In genomic region chr4:83018111-83019105, GRCm38 (mm10) we compare ENCODE assay signal across 22 mouse cellular contexts. TPM values are rescaled to one million over a fixed set of nuclear protein-coding genes. Genes with fewer than 3 reads are reported as not detected.
DNase-seq lines count a peak whose midpoint lies in the region; ATAC-seq and TF ChIP-seq lines count a peak whose summit lies in the region.
"Had no signal": no experiment of that assay in that cellular context is flagged by ENCODE, and none has a peak within 500 bp of the region (broad histone marks: within the 10 kb centered on the region; RNA-seq: fewer than 3 reads in every experiment).

No protein-coding gene starts in this region.

- 0 out of 2 replicates have a peak, but pooled peaks have one; percentile 42 for TF ChIP-seq EP300 in lung, postnatal 0 days (IDR thresholded peaks at IDR 0.05)

- DNase-seq in embryo, embryonic 10 days (ENCODE audit: low spot score): peak; percentile 9
- DNase-seq in embryo, embryonic 11 days: no peak
- peak; percentile 5 for DNase-seq in hindbrain, postnatal 0 days (ENCODE audit: low spot score)
- DNase-seq in hindbrain, embryonic 11.5 days (ENCODE audit: low spot score): no peak
- peak; percentile 63 for DNase-seq in lung, postnatal 0 days (ENCODE audit: low spot score)
- no peak for DNase-seq in lung, adult 18-20 months
- DNase-seq: adrenal gland, adult 2 months; cerebellum, adult 11-12 months; cerebellum, postnatal 25 days; heart, postnatal 36 days; kidney, postnatal 36 days; midbrain, embryonic 14.5 days had no signal

- no peak for ATAC-seq in hindbrain, postnatal 0 days
- ATAC-seq in hindbrain, embryonic 11.5 days (ENCODE audit: low FRiP score): no peak
- no peak for ATAC-seq in lung, postnatal 0 days
- no peak for ATAC-seq in monocyte, adult 5-6 weeks (replicated peaks; ENCODE audit: insufficient number of reproducible peaks, low FRiP score, low TSS enrichment, poor library complexity, severe bottlenecking)
- ATAC-seq in frontal cortex, adult (ENCODE audit: low TSS enrichment): no peak
- ATAC-seq: CD4-positive, CD25-positive, alpha-beta regulatory T cell, adult 4 months had no signal

- no peak overlapping the region for H3K4me2 ChIP-seq in hindbrain, postnatal 0 days (ENCODE audit: low read depth, low read length)
- no peak overlapping the region for H3K4me2 ChIP-seq in hindbrain, embryonic 11.5 days (replicated peaks; ENCODE audit: low read depth, low read length)
- no peak overlapping the region for H3K4me2 ChIP-seq in lung, postnatal 0 days (replicated peaks; ENCODE audit: low read depth, low read length)
- H3K4me2 ChIP-seq: embryonic facial prominence, embryonic 12.5 days; heart, embryonic 13.5 days; liver, embryonic 15.5 days had no signal

- no peaks in the 10 kb centered on the region for H3K36me3 ChIP-seq in hindbrain, postnatal 0 days (ENCODE audit: insufficient read depth, low read length)
- H3K36me3 ChIP-seq in hindbrain, embryonic 11.5 days (ENCODE audit: control insufficient read depth, insufficient read depth, low read length): no peaks in the 10 kb centered on the region
- no peaks in the 10 kb centered on the region for H3K36me3 ChIP-seq in lung, postnatal 0 days (ENCODE audit: insufficient read depth, low read length)
- H3K36me3 ChIP-seq: liver, embryonic 15.5 days had no signal

- TF ChIP-seq CTCF in hindbrain, postnatal 0 days (IDR thresholded peaks at IDR 0.05; ENCODE audit: low read depth): no peak
- no peak for TF ChIP-seq CTCF in lung, postnatal 0 days (IDR thresholded peaks at IDR 0.05)

- H3K27me3 ChIP-seq in hindbrain, postnatal 0 days (ENCODE audit: insufficient read depth, low read length): no peaks in the 10 kb centered on the region
- no peaks in the 10 kb centered on the region for H3K27me3 ChIP-seq in hindbrain, embryonic 11.5 days (ENCODE audit: control insufficient read depth, insufficient read depth, low read length)
- H3K27me3 ChIP-seq in lung, postnatal 0 days (replicated peaks; ENCODE audit: insufficient read depth, low read length): no peaks in the 10 kb centered on the region
- H3K27me3 ChIP-seq: embryonic facial prominence, embryonic 12.5 days; heart, embryonic 13.5 days; liver, embryonic 15.5 days had no signal

- 0 out of 2 replicates have a peak, but pooled peaks cover 8% of the 10 kb centered on the region for H3K4me1 ChIP-seq in hindbrain, postnatal 0 days (ENCODE audit: insufficient read depth, low read length)
- no peaks in the 10 kb centered on the region for H3K4me1 ChIP-seq in hindbrain, embryonic 11.5 days (replicated peaks; ENCODE audit: control insufficient read depth, insufficient read depth, low read length)
- H3K4me1 ChIP-seq in lung, postnatal 0 days (ENCODE audit: insufficient read depth, low read depth, low read length): no peaks in the 10 kb centered on the region
- H3K4me1 ChIP-seq: liver, embryonic 15.5 days had no signal

- no peak overlapping the region for H3K4me3 ChIP-seq in hindbrain, postnatal 0 days (ENCODE audit: low read length)
- no peak overlapping the region for H3K4me3 ChIP-seq in hindbrain, embryonic 11.5 days (ENCODE audit: low read depth, low read length)
- no peak overlapping the region for H3K4me3 ChIP-seq in lung, postnatal 0 days (ENCODE audit: low read depth, low read length)
- H3K4me3 ChIP-seq: embryonic facial prominence, embryonic 12.5 days; heart, embryonic 13.5 days; liver, embryonic 15.5 days had no signal

- no peak overlapping the region for H3K9ac ChIP-seq in hindbrain, postnatal 0 days (replicated peaks; ENCODE audit: low read length)
- H3K9ac ChIP-seq in hindbrain, embryonic 11.5 days (ENCODE audit: low read depth, low read length): no peak overlapping the region
- no peak overlapping the region for H3K9ac ChIP-seq in lung, postnatal 0 days (replicated peaks; ENCODE audit: low read depth)
- H3K9ac ChIP-seq: embryonic facial prominence, embryonic 12.5 days; heart, embryonic 13.5 days; liver, embryonic 15.5 days had no signal

- H3K27ac ChIP-seq in hindbrain, postnatal 0 days: no peak overlapping the region
- no peak overlapping the region for H3K27ac ChIP-seq in hindbrain, embryonic 11.5 days (ENCODE audit: low read depth, low read length)
- H3K27ac ChIP-seq in lung, postnatal 0 days (ENCODE audit: low read length): 0 out of 2 replicates have a peak overlapping the region, but pooled peaks have one; percentile 16
- H3K27ac ChIP-seq: embryonic facial prominence, embryonic 12.5 days; heart, embryonic 13.5 days; liver, embryonic 15.5 days; stomach, postnatal 0 days had no signal

- WGBS in hindbrain, postnatal 0 days: 45% methylated on average over 8 of the region's 8 CpGs
- 68% methylated on average over 8 of the region's 8 CpGs for WGBS in hindbrain, embryonic 11.5 days
- 69% methylated on average over 8 of the region's 8 CpGs for WGBS in lung, postnatal 0 days

- H3K9me3 ChIP-seq in hindbrain, postnatal 0 days (ENCODE audit: low read length): no peaks in the 10 kb centered on the region
- no peaks in the 10 kb centered on the region for H3K9me3 ChIP-seq in hindbrain, embryonic 11.5 days (ENCODE audit: control insufficient read depth, low read length)
- H3K9me3 ChIP-seq in lung, postnatal 0 days (ENCODE audit: low read length): no peaks in the 10 kb centered on the region
- H3K9me3 ChIP-seq: embryonic facial prominence, embryonic 12.5 days; heart, embryonic 13.5 days; liver, embryonic 15.5 days had no signal

RNA-seq across cellular contexts. Expression of gene Frem1, which starts 33.7 kb away (rescaled TPM):
- 7.5 and 11.1 TPM in 2 replicates for total RNA-seq in hindbrain, postnatal 0 days (2014; rRNA removed)
- polyA plus RNA-seq in hindbrain, postnatal 0 days (2015; fragmentation: Nextera tagmentation; extraction: Ambion mirVana): 1.8 and 1.9 TPM in 2 replicates
- polyA plus RNA-seq in hindbrain, embryonic 11.5 days (2014; fragmentation: Nextera tagmentation; extraction: Ambion mirVana): 5.3 and 6.4 TPM in 2 replicates
- polyA plus RNA-seq in lung, postnatal 0 days (2015; fragmentation: Nextera tagmentation; extraction: Ambion mirVana): 14.3 and 16.2 TPM in 2 replicates
- 0.32 TPM in 1 of 3 replicates, not detected in the others for total RNA-seq in monocyte, adult 5-6 weeks (2017)
- total RNA-seq: granulocyte monocyte progenitor cell, adult 5-6 weeks; megakaryocyte, adult 5-6 weeks; MEL had no signal
- polyA plus RNA-seq: CD4-positive, CD25-positive, alpha-beta regulatory T cell, adult 4 months had no signal

Comparison
In these comparisons a context has a peak if more than half of its experiments do, and no peak if none do; other contexts are left out.
1. DNase-seq: peak in embryo, embryonic 10 days (single experiment), hindbrain, postnatal 0 days (single experiment) and lung, postnatal 0 days (single experiment); none in embryo, embryonic 11 days (single experiment), hindbrain, embryonic 11.5 days (single experiment) and lung, adult 18-20 months (0 of 2).